Mouse (Mus musculus) heart, adult 2 months (tissue): Measurements from ENCODE around the gene Mrps12.

ENCODE experiments used
- EP300 ChIP-seq: fragments of 200-500 bp; IDR thresholded peaks from 2 replicates; pipeline ENCODE4 v1.6.1; 2011; ENCODE audit warnings: low read depth, low read length, control low read depth; ENCODE audit not compliant: insufficient read depth
- POLR2A ChIP-seq: fragments of 200-500 bp; IDR thresholded peaks from 2 replicates; pipeline ENCODE4 v1.6.1; 2011; ENCODE audit warnings: mild to moderate bottlenecking, low read depth, low read length, control low read depth; ENCODE audit not compliant: insufficient read depth

DNA sequence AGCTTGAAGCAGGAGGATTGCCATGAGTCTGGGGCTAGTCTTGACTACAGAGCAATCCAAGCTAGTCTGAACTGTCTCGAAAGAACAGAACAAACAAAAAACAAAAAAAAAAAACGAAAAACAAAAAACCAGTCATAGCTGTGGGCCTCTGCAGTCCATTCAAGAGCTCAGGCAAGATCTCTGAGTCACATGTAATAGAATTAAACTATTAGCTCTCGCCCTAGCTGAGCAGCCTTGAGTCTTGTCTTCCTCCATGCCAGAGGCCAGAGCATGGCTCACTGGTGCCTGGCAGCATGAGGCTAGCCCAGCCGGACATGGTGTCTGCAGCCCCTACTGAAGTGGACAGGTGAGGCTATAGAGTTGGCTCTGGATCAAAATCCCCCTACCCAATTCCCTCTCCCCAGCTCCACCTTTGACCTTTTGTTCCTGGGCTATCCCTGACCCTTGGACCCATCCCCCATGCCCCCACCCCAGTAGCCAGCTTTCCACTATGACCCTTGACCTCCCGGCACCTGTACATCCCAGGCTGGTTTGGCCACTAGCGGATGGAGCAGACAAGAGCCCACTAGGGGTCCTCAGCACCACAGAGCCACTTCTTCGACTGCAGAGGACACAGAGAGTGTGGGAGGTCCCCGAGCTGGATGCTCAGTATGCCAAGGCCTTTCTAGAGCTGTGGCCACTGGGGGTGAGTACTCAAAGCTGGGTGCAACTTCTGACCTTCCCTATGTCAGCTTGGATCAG is 48.6 kb upstream of the Mrps12 start:
- TF ChIP-seq POLR2A (no peak), EP300 (no peak)
